Mouse (Mus musculus) frontal cortex, postnatal 36 days (tissue): ENCODE measurements at regions not wholly inside any gene's neighbourhood (a gene's known extent, or its start where the extent isn't known, plus 50 kb on each side); places are given as distances from the start of the nearest gene placed in this dataset.

Experiments
- DNase-seq, 2 experiments: peaks; one replicate each; pipeline ENCODE4 v3.0.0; 2022; ENCODE audit warnings: low spot score in 2 of 2

GRCm38 (mm10) chr4:53386309-53386708 lies 53.9 kb upstream of the Slc44a1 start:
- DNase-seq, result peak in 1 of 2 experiments; percentile 25

GRCm38 (mm10) chr4:53384761-53385160 lies 55.5 kb upstream of the Slc44a1 start:
- peak; percentile 69 to 90 for DNase-seq

DNA sequence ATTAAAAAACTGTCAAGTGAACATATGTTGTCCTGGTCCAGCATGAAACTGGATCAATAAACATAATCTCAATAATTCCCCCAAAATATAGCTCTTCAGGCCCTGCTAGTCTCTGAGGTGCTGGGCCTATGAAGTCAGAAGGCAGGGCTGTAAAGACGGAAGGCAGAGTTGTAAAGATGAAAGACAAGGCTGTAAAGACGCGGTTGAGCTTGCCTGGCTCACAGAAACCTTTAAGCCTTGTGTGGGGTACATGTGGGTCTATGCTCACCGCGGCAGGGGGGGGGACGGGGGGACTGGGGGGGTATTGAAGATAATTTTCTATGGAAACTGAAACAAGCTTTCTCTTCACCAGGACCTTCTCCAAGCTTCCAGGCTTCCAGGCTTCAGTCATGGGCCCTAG lies 56.1 kb upstream of the Slc44a1 start:
- DNase-seq, result no peak

GRCm38 (mm10) chr4:53382012-53382411 lies 58.2 kb upstream of the Slc44a1 start:
- no peak for DNase-seq

DNA sequence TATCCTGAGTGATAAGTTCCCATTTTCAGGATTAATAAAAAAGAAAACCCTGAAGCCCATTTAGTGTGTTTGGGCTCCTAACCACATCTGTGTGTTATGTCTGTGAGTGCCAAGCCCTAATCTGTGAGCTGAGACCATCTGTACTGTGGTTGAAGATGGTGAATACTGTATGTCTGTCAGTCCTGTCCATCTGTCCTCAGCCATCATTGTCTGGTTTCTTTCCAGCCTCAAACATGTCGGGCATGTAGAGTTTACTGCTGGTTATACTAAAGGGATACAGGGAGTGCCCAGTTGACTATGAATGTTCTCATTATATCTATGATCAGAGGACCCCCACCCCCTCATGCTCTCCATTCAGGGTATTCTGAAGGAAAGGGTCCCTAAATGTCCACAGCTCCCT lies 60.4 kb upstream of the Slc44a1 start:
- DNase-seq, result no peak

DNA sequence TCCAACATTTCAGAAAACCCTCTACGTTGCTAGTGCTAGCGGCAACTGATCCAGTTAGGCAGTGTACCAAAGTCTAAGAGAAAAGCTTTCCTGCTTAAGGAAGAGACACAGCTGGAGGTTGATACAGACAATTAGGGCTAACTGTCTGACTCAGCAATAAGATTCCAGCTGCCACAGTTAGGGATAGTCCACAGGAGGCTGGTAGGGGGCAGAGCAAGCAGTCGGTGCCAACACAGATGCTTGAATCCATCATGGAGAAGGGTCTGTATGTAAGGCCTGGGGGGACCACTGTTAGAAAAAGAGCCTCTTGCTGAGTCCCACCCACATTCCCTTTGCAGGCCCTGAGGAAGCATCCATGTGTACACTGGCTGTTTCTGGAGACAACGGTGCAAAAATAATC lies 63.2 kb upstream of the Slc44a1 start:
- no peak for DNase-seq

DNA sequence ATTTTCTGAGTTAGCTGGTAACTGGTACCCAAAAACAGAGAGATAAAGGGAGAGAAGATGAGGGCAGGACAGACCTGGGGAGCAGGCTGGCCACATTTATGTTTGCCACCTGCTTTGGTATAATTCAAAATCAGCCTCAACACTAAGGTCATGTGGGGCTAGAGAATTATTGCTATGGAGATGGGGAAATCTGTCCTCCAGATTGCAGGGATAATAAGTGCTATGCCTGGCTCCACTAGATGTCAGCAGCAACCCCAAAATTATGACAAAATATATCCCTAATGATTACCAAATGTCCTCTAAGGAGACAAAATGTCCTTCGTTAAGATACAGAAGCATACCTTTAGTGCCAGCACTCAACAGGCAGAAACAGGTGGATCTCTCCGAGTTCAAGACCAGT lies 83.8 kb upstream of the Slc44a1 start:
- DNase-seq, result peak in 1 of 2 experiments; percentile 7

- peak in 1 of 2 experiments; percentile 58 for DNase-seq
These were observed 85.3 kb upstream of the Slc44a1 start for GRCm38 (mm10) chr4:53354961-53355360.

DNA sequence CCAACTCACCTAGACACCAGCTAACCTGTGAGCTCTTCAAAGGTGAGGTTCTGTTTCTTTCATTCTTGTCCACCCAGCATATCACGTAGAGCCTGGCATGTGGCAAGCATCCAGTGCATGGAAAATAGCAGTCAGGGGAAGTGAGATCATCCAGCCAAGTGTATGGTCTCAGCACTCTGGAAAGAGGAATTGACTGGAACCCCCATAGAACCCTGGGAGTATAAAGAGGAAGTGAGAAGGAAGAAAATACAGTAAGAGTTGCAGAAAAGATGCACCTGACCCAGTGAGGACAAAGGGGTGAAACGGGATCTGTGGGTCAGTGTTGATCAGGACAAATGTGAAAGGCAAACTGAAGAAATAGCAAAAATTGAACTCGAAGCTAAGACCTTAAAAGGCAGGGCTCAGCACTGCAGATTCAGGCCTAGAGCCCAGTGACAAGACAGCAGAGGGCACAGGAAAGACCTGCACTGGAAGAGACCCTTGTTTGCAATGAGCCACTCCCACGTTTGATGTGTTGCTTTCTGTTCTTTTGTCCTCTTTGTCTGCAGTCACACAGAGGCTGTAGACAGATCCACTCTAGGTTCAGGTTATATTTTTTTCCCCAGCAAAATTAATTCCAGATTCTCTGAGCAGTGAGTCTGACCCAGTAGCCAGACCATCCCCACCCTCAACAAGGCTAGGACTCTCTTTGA lies 86.7 kb upstream of the Slc44a1 start:
- DNase-seq, result no peak

DNA sequence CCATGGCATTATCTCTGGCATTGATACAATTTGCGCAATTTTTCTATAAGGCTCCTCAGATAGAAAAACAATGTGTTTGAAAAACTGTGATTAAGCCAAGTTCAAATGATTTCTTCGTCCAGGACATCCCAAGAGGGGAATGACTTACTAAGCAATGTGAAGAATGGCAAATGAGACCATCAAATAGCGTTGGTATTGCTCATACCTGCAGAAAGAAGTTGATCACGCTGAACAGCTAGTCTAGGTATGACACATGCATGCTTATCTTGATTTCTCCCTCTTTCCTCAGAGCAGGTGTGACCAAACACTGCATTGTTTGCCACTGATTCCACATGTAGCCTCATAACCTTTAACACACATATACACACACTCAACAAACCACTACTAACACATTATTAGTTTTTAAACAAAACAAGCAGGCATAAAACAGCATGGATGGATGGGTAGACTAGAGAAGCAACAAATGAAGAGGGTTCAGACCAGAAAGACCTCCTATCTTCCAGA lies 89.1 kb upstream of the Slc44a1 start:
- DNase-seq, result no peak

DNA sequence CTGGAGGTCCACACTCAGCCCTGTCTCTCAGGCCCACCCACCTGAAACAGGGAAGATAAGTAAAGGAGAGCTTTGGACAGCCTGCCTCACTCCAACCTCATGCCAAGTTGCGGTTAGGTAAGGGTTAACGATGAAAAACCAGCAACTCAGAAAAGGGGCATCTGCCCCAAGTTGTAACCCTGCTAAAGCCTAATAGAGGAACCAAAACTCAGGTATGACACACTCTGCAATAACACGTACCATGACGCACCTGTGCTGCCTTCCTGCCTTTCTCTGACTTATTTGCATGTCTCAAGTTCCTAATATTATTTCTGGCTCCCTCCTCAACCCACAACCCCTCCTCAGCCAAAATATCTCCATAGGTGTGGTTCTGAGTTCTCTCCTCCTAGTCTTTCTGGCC lies 94.9 kb upstream of the Slc44a1 start:
- DNase-seq, result no peak

- no peak for DNase-seq
These were observed 95.7 kb upstream of the Slc44a1 start for GRCm38 (mm10) chr4:53344546-53344945.

- no peak for DNase-seq
These were observed 99.0 kb upstream of the Slc44a1 start for GRCm38 (mm10) chr4:53341181-53341580.

GRCm38 (mm10) chr4:53340021-53340667 lies 100.1 kb upstream of the Slc44a1 start:
- DNase-seq, result no peak

DNA sequence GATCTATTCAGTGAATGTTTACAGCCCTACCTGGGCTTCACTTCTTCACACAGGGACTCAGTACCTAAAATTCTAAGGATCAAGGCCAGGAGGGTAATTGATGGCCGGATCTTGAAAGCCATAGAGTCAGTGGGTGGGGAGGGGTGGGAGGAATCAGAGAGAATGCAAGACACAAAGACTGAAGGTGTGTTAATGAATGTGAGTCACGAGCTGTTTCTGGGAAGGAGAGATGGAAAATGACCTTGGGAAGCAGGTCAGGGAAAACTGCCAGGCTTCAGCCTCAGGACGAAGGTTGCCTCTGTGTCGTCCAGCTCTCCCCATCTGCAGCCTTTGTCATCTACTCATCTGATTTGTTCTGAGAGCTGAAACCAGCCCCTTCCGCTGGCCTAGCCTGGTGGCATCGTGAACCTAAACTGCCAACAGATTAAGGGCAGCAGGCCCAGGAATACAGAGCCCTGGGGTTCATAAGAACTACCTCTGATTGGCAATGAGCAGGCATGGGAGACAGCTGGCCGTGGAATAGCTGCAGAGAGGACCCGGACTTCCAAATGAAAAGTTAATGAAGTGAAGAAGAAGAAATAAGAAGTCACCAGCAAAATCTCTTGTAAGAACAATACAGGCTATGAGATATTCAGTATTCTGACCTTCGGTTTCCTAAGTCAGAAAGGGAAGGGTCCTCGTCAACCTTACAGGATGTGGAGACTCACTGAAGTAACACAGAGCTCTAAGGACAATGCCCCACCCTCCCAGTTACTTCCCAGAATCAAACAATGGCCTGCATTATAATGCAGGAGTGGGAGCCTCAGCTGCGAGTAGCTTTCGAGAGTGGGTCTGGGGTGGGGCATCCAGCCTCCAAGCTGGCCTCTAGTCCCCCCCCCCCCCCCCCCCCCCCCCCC lies 100.8 kb upstream of the Slc44a1 start:
- DNase-seq, result no peak

DNA sequence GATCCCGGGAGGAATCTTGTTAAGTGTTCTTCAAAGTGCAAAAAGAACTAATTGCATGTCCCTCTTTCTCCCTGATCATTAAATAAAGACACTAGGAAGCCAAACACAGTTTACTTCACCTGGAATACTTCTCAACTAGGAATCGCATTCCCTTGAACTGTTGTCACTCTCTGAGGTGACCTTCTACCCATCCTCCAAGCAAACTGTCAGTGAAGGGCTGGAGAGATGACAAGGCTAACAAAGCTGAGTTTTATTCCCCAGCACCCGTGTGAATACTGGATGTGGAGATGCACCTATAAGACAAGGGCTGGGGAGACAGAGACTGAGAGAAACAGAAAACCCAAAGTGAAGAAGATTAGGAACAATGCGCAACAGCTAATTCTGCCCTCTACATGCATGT lies 101.7 kb upstream of the Slc44a1 start:
- DNase-seq, result no peak

DNA sequence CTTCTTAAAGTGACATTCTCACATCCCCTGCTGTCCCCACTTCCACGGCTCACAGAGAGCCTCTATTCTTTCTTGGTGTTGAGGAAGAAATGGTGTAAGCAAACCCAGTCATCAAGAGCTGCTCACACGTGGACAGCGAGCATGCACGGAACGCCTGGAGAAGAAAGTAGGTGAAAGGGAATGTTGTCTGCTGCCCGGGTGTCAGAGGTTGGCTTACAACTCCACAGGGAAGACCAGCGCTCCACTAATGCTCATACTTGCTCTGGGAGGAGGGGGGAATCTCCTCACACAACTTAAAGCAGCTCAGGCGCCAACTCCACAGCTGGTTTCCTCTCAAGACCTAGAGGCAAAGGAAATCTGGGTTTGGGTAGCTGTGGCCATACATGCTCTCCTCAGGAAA lies 102.4 kb upstream of the Slc44a1 start:
- DNase-seq, result no peak

GRCm38 (mm10) chr4:53327382-53328165 lies 112.6 kb upstream of the Slc44a1 start:
- no peak for DNase-seq

DNA sequence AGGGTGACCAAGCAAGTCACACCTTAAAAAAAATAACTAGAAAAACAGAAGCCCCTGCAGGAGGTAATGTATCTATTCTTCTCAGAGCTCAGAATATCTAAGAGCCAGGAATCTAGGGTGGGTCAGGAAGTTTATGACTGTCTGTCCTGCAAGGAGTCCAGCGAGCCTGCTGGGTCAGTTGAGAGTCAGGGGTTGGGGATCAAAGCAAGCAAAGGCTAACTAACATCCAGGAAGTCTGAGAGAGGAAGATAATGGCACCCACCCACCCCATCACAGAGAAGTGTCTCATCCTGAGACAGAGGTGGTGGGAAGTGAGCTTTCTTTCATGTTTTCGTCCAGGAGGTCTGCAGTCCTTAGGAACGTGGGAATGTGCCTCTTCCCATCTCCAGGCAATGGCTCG lies 116.4 kb upstream of the Slc44a1 start:
- DNase-seq, result no peak

DNA sequence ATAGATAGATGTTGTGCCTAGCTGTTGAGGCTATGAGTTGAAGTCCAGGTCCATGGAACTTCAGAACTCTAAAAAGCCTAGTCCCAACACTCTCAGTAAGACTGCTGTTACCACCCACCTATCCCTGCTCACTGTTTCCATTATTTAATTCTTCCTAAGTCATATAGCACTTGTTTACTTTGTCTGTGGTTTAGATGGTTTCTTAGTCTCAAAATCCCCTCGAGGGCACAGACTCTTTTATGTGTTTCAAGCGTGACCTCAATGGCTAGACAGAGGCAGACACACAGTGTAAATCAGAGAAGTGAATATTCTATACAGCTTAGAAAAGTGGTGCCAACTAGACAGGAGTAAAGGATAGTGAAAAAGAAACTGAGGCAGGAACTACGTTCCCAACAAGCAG lies 117.0 kb upstream of the Slc44a1 start:
- DNase-seq, result no peak

- DNase-seq, result no peak
These were observed 117.7 kb upstream of the Slc44a1 start for GRCm38 (mm10) chr4:53322484-53322883.
